Mouse (Mus musculus) thymus, adult 2 months (tissue): ENCODE data around the gene Bod1.

Experiments
- CTCF ChIP-seq: fragments of 200-500 bp; IDR thresholded peaks from 2 replicates; pipeline ENCODE4 v1.5.1; 2012; ENCODE audit warnings: mild to moderate bottlenecking, control low read depth, low read length, moderate library complexity, borderline replicate concordance; ENCODE audit not compliant: control insufficient read depth, poor library complexity, insufficient read depth; ENCODE audit errors: extremely low read depth
- POLR2A ChIP-seq: fragments of 200-500 bp; IDR thresholded peaks from 2 replicates; pipeline ENCODE4 v1.6.1; 2012; ENCODE audit warnings: mild to moderate bottlenecking, low read length, control low read depth, moderate library complexity; ENCODE audit not compliant: control insufficient read depth, poor library complexity, insufficient read depth; ENCODE audit errors: extremely low read depth

DNA sequence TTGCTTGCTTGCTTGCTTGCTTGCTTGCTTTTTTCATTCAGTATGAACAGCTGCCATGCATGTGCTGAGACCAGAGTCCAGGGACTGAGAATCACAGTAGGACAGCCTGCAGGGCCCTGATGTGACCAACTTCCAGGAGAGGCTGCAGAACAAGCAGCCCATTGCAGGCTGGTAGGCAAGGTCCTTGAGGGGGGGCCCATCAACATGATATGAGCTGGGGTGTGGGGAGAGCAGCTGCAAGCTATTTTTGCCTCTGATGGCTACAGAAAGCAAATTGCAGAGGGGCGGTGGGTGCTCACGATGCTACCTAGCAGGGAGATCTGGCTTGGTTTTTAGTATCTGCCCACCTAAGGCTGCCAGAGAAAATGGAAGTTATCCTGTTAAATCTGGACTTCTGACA is 21.6 kb upstream of the Bod1 start:
- TF ChIP-seq CTCF, result no peak
- TF ChIP-seq POLR2A, result no peak
